Mouse (Mus musculus): ENCODE results near the gene Ablim1.

DNA sequence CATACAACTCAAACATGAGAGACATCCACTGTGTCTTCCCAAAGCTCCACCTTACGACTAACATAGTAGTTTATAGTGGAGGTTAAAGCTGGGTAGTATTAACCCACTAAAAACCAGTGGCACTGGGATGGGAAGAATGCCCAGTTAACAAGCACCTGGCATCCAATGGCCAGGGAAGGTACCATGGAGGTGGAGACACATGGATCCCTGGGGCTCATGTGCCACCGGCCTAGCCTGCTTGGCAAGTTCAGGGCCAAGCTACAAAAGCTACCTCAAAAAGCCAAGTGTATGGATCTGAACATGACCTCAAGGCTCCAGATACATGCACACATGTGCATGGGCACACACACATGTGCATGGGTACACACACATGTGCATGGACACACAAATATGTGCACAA lies 230.8 kb downstream of the Ablim1 start:
- TF ChIP-seq POLR2A (IDR thresholded peaks at IDR 0.05; ENCODE audit: borderline replicate concordance, insufficient read depth, low read length) (no peak), CTCF (IDR thresholded peaks at IDR 0.05; ENCODE audit: borderline replicate concordance, insufficient read depth, low read depth, low read length) (no peak)

All from cerebellum, adult 2 months (tissue).